Mouse (Mus musculus): ENCODE data around the gene Sox5.

GRCm38 (mm10) chr6:144539439-144540192 is 242.2 kb downstream of the Sox5 start:
- TF ChIP-seq CTCF (IDR thresholded peaks at IDR 0.05; ENCODE audit: low read depth) (no peak), EP300 (IDR thresholded peaks at IDR 0.05; ENCODE audit: low read depth) (no peak)

Measured in liver, embryonic 14.5 days (tissue).